Mouse (Mus musculus): ENCODE measurements around the gene Cuedc1.

DNA sequence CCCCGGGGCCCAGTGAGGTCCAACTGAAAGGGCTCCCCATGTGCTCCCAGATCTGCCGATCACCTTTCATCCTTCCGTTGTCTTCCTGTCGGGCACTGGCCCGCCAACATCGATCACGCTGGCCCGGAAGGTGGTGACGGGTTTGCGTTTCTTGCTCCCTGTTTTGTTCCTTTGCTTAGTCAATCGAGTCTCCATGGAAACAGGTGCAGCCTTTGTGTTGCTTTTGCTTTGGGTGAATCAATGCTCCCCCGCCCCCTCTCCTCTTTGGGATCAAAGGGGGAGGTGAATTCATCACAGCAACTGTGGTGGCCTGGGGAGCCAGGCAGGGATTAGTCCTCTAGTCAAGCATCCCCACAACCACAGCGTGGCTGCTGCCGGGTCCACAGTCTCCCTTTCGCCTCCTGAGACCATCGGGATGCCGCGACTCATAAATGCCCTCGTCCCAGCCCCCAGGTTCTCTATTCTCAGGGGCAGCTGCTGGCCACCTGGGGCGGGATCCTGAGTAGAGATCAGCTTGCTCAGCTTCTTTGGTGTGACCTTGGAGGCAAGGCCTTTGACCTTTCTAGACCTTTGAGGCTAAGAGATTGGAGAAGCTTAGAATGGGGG is 41.5 kb downstream of the Cuedc1 start:
- TF ChIP-seq POLR2A (IDR thresholded peaks at IDR 0.05; ENCODE audit: low read depth, low read length), result no peak
- TF ChIP-seq CTCF (conservative IDR thresholded peaks at IDR 0.05; ENCODE audit: insufficient read depth, insufficient read length, low read depth, low read length), result no peak

Data from kidney, adult 2 months (tissue).